Mouse (Mus musculus): Measurements from ENCODE around the gene Mylpf. TPM values are rescaled to one million over a fixed set of nuclear protein-coding genes. Genes with fewer than 3 reads are reported as not detected.
A peak's percentile ranks its signal among the peaks of the same experiment; 100 is the strongest.

Mylpf gene
- polyA plus RNA-seq, 1 experiment = 90.1 TPM

- Histone ChIP-seq H3K36me3 (ENCODE audit: control insufficient read depth, insufficient read depth, low read length) (no peaks in the 10 kb centered on the region), H3K4me1 (ENCODE audit: control insufficient read depth, insufficient read depth, low read length) (peaks cover 9% of the 10 kb centered on the region), H3K4me3 (ENCODE audit: insufficient read depth, low read depth, low read length) (no peak overlapping the region), H3K27ac (ENCODE audit: insufficient read depth, low read depth, low read length) (no peak overlapping the region), H3K27me3 (replicated peaks; ENCODE audit: control insufficient read depth, insufficient read depth, low read length) (no peaks in the 10 kb centered on the region)
- TF ChIP-seq CTCF (conservative IDR thresholded peaks at IDR 0.05; ENCODE audit: insufficient read depth, insufficient read length, low read depth, low read length) = peak; percentile 95
- TF ChIP-seq POLR2A (IDR thresholded peaks at IDR 0.05; ENCODE audit: low read depth, low read length) = no peak
- peak; percentile 83 for DNase-seq
- WGBS = 51% methylated on average over 4 of the region's 4 CpGs
Measured at GRCm38 (mm10) chr7:127228615-127229303, 20.1 kb downstream of the Mylpf start.

GRCm38 (mm10) chr7:127231376-127231775 is 22.7 kb downstream of the Mylpf start:
- Histone ChIP-seq H3K36me3 (ENCODE audit: control insufficient read depth, insufficient read depth, low read length) (peaks cover 5% of the 10 kb centered on the region), H3K27ac (ENCODE audit: insufficient read depth, low read depth, low read length) (no peak overlapping the region; the same call in 1 of the 2 replicates), H3K4me1 (ENCODE audit: control insufficient read depth, insufficient read depth, low read length) (peaks cover 9% of the 10 kb centered on the region), H3K27me3 (replicated peaks; ENCODE audit: control insufficient read depth, insufficient read depth, low read length) (no peaks in the 10 kb centered on the region), H3K4me3 (ENCODE audit: insufficient read depth, low read depth, low read length) (no peak overlapping the region)
- no peak for TF ChIP-seq CTCF (conservative IDR thresholded peaks at IDR 0.05; ENCODE audit: insufficient read depth, insufficient read length, low read depth, low read length)
- no peak for TF ChIP-seq POLR2A (IDR thresholded peaks at IDR 0.05; ENCODE audit: low read depth, low read length)
- WGBS = 56% methylated on average over 3 of the region's 3 CpGs
- no peak for DNase-seq

- Histone ChIP-seq H3K27me3 (replicated peaks; ENCODE audit: control insufficient read depth, insufficient read depth, low read length) (no peaks in the 10 kb centered on the region), H3K4me3 (ENCODE audit: insufficient read depth, low read depth, low read length) (peak overlapping the region; percentile 96), H3K4me1 (ENCODE audit: control insufficient read depth, insufficient read depth, low read length) (peaks cover 9% of the 10 kb centered on the region), H3K27ac (ENCODE audit: insufficient read depth, low read depth, low read length) (peak overlapping the region; percentile 59), H3K36me3 (ENCODE audit: control insufficient read depth, insufficient read depth, low read length) (peaks cover 5% of the 10 kb centered on the region)
- WGBS = 5% methylated on average over 20 of the region's 20 CpGs
- TF ChIP-seq POLR2A (IDR thresholded peaks at IDR 0.05; ENCODE audit: low read depth, low read length) (no peak), CTCF (conservative IDR thresholded peaks at IDR 0.05; ENCODE audit: insufficient read depth, insufficient read length, low read depth, low read length) (no peak)
- peak; percentile 28 for DNase-seq
Measured at GRCm38 (mm10) chr7:127231826-127232621, 23.3 kb downstream of the Mylpf start.

GRCm38 (mm10) chr7:127232622-127233367 is 24.1 kb downstream of the Mylpf start, which contains the start of the genes Zfp553 and Sept1:
TSS of gene Zfp553 (plus strand) at chr7:127233061.
TSS of gene Sept1 (minus strand) at chr7:127233130.
- peaks cover 5% of the 10 kb centered on the region for H3K36me3 ChIP-seq (ENCODE audit: control insufficient read depth, insufficient read depth, low read length)
- under 1% methylated on average over 64 of the region's 64 CpGs for WGBS
- peak; percentile 92 for DNase-seq
- TF ChIP-seq POLR2A (IDR thresholded peaks at IDR 0.05; ENCODE audit: low read depth, low read length) (peak; percentile 43), CTCF (conservative IDR thresholded peaks at IDR 0.05; ENCODE audit: insufficient read depth, insufficient read length, low read depth, low read length) (no peak)
- H3K4me3 ChIP-seq (ENCODE audit: insufficient read depth, low read depth, low read length) = peak within 1 kb of the TSS; percentile 96
- H3K27ac ChIP-seq (ENCODE audit: insufficient read depth, low read depth, low read length) = peak within 1 kb of the TSS; percentile 62
- no peaks in the 10 kb centered on the region for H3K27me3 ChIP-seq (replicated peaks; ENCODE audit: control insufficient read depth, insufficient read depth, low read length)
- H3K4me1 ChIP-seq (ENCODE audit: control insufficient read depth, insufficient read depth, low read length) = peaks cover 9% of the 10 kb centered on the region

- peak overlapping the region; percentile 62 for H3K27ac ChIP-seq (ENCODE audit: insufficient read depth, low read depth, low read length)
- H3K36me3 ChIP-seq (ENCODE audit: control insufficient read depth, insufficient read depth, low read length) = peaks cover 5% of the 10 kb centered on the region
- H3K4me3 ChIP-seq (ENCODE audit: insufficient read depth, low read depth, low read length) = peak overlapping the region; percentile 96
- TF ChIP-seq POLR2A (IDR thresholded peaks at IDR 0.05; ENCODE audit: low read depth, low read length) (no peak), CTCF (conservative IDR thresholded peaks at IDR 0.05; ENCODE audit: insufficient read depth, insufficient read length, low read depth, low read length) (no peak)
- H3K27me3 ChIP-seq (replicated peaks; ENCODE audit: control insufficient read depth, insufficient read depth, low read length) = no peaks in the 10 kb centered on the region
- DNase-seq = no peak
- under 1% methylated on average over 27 of the region's 27 CpGs for whole genome bisulfite sequencing
- peaks cover 9% of the 10 kb centered on the region for H3K4me1 ChIP-seq (ENCODE audit: control insufficient read depth, insufficient read depth, low read length)
Measured at GRCm38 (mm10) chr7:127233368-127233749, 24.7 kb downstream of the Mylpf start.

- H3K27ac ChIP-seq (ENCODE audit: insufficient read depth, low read depth, low read length) = no peak overlapping the region
- H3K4me3 ChIP-seq (ENCODE audit: insufficient read depth, low read depth, low read length) = peak overlapping the region; percentile 96
- peaks cover 9% of the 10 kb centered on the region for H3K4me1 ChIP-seq (ENCODE audit: control insufficient read depth, insufficient read depth, low read length)
- peaks cover 5% of the 10 kb centered on the region for H3K36me3 ChIP-seq (ENCODE audit: control insufficient read depth, insufficient read depth, low read length)
- TF ChIP-seq POLR2A (IDR thresholded peaks at IDR 0.05; ENCODE audit: low read depth, low read length) (no peak), CTCF (conservative IDR thresholded peaks at IDR 0.05; ENCODE audit: insufficient read depth, insufficient read length, low read depth, low read length) (no peak)
- 7% methylated on average over 9 of the region's 9 CpGs for WGBS
- DNase-seq = no peak
- H3K27me3 ChIP-seq (replicated peaks; ENCODE audit: control insufficient read depth, insufficient read depth, low read length) = no peaks in the 10 kb centered on the region
Measured at GRCm38 (mm10) chr7:127233765-127234164, 25.1 kb downstream of the Mylpf start.
